Mouse (Mus musculus) frontal cortex, postnatal 25 days (tissue): ENCODE results near the gene Abl1.

ENCODE experiments used
- DNase-seq, 2 experiments: peaks; one replicate each; pipeline ENCODE4 v3.0.0; 2022; ENCODE audit warnings: low spot score in 2 of 2

Abl1 gene

DNA sequence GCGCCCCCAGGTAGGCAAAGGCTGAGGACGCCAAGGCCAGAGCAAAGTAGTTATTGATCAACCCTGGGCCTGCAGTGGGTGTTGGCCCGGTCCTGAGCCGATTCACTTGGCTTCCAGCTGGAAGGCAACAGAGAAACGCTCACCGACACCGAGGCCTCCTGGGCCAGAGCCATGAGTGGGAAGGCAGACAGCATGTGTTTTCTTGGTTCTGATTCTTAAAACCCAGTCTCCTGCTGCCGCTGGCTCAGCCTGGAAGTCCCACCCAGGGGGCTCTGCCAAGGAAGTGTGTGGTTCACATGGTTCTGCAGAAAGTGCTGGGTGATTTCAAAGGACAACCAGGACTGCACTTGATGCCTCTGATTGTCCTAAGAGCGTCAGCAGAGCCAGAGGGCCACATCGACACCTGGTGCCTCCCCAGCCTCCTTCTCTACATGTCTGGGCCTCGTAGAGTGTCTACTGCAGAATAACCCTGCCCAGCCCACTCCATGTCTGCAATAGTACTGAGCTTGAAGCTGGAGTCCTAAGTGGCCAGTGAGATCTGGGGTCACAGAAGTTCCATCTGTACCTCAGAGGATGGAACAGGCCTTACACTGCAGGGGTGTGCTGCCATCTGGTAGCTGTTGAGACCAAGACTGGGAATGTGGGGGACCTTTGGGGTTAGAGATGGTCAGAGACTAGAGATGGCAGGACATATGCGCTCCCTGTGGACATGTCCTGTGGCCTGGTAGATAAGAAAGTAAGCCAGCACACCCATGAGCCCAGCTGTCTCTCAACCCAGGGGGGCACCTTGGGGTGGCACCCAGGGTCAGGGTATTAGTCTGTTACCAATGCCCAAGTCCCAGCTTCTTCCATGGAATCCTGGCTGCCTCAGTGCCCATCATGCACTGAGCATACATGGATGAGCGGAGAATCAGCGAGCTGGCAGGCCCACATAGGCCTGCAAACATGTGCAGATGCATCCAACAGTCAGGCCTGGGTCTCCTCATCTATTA is 138.2 kb downstream of the Abl1 start:
- DNase-seq = no peak

DNA sequence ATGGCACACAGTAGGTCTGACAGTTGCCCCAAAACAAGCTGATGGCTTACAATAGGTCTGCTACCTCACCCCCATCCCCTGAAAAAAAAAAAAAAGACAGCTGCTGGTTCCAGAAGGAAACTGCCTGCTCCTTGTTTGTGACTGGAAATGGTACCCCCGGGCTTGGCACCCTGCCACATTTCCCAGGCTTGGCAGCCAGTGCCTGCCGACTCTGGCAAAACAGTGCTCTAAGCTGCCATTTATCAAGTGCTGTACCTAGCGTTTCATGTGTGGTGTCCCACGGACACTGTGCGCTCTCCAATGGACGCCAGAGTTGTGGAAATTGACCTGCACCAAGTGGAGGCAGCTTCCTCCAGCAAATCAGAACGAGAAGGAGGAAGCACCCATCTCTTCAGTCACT is 139.7 kb downstream of the Abl1 start:
- peak in 1 of 2 experiments; percentile 57 for DNase-seq

DNA sequence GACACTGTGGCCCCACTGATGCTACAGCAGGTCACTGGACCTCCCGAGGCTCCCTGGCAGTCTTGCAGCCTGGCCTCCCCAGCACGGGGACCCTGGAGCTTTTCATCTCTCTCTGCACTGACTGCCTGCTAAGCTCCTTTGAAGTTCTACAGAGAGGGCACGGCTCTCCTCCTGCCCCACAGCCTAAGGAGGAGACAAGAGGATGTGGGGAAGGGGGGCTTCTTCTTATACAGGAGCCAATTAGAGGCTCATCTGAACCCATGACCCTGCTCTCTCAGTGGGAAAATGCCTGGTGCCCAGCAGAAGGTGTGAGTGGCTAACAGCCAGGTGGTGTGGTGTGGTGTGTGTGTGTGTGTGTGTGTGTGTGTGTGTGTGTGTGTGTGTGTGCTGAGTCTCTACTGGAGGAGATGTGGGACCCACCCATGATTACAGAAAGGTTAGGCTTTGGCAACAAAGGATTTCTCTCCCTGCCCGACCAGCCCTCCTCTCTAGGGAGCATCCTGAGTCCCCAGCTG is 140.2 kb downstream of the Abl1 start:
- no peak for DNase-seq

DNA sequence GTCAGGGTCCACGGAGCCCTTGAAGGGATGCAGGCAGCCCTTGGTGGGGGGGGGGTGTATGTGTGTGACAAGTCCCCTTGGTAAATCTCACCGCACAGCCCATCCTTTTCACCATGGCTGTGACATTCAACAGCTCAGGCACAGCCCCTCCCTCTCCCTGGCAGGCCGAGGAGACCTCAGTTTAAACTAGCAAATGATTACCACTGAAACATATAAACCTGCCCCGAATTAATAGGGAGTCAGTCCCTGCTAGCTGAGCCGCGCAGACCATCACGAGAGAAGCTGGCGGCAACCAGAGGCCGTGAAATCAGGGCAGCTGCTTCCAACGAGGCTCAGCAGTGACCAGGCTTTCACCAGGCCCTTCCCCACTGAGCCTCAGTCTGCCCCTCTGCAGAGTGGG is 147.9 kb downstream of the Abl1 start:
- DNase-seq = no peak

DNA sequence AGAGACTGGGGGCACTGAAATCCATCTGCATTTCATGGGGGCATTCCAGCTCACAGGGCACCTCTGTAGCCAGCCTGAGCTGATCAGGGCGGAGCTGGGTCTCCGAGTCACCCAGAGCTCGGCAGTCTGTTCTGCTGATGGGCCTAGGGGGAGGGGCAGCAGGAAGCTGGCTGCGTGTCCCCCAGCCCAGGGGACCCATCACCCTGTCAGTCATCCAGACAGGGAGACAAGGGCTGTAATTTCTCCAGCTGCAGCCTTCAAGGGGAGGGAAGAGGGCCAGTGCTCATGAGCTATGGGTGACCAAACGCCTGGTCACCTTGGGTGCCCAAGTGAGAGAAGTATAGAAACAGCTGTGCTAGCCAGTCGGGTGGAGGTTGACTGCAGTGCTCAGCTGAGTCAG is 148.8 kb downstream of the Abl1 start:
- no peak for DNase-seq

DNA sequence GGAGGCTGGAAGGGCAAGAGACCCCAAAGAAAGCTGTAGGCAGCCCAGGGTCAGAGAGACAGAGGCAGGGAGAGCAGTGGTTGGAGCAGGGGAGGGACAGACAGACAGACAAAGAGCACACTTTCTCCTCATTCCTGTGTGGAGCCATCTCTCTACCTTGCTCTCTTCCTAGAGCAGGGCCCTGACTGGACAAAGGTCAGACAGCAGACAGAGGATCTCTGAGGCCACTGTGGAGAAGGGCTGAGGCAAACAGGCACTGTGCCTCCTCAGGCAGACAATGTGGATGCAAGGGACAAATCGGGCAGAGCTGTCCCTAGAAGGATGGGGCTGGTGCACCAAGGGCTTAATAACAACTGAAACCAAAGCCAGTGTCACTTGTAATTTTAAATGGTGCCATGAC is 150.7 kb downstream of the Abl1 start:
- no peak for DNase-seq

DNA sequence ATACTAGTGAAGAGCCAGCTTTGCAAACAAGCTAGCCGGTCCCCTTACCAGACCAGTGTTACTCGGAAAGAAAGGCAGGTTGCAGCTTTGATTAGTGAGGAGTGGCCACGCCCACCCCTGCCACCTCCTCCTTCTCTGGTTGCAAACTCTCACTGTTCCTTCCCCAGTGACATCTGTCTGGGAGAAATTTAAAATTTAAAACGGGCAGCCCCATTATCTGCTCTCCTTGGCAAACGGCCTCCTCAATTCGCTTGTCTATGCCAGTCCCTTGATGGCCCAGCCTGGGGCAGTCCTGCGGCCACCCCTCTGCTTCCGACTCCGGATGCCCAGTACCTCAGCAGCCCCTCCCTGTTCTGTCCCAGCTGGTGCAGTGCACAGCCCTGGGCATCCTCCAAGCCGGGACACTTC is 156.6 kb downstream of the Abl1 start:
- DNase-seq = no peak

DNA sequence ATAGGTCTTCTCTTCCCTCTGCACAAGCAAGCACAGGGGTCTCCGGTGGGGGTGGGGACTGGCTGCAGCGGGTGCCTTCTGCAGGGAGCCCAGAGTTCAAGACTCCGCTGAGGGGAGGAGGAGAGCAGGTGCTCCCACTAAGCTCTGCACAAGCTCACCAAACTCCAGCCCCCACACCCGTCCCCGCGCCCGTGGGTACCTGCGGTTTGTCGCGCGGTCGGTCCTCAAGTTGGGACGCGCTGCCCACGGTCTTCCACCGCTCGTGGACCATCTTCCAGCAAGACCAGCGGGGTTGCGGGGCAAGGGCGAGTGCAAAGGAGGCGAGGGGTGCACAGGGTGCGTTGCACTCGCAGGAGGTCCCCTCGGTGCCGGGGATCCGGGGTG is 157.3 kb downstream of the Abl1 start:
- DNase-seq = no peak

DNA sequence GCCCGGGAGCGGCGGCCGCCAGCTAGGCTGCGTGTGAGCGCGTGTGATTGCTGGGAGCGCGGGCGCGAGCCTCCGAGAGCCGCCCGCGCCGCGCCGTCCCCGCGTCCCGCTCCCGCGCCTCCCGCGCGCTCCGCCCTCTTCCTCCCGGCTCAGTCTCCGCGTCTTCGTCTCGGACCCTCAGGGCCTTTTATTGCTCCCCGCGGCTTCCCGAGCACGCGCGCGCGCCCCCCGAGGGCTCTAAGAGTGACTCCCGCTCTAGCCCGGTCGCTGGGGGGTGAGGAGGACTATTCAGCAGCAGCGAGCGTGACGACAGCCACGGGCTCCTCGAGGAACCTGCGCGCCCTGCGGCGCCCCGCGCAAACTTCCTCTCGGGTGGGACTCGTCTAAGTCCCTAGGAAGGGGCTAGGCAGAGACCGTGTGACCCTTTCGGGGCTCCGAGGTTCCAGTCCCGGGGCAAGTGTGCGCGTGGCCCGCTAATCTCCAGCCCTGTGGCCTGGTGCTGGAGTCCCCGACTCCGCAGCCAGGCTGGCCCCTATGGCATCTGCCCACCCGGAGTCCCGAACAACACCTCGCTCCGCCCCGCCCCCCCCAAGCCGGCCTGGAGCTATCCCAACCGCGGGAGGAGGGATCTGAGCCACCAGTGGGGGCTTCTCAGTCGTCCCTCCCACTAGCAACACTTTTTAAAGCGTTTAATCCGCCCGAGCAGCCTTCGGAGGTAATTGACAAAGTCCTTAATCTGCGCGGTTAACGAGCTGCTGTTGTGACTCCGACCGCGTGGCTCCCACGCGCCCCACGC is 157.9 kb downstream of the Abl1 start, which contains the start of gene Fibcd1:
Gene Fibcd1, minus strand, starts transcription at position 110 of the 796 bp plus-strand sequence.
- no peak for DNase-seq

DNA sequence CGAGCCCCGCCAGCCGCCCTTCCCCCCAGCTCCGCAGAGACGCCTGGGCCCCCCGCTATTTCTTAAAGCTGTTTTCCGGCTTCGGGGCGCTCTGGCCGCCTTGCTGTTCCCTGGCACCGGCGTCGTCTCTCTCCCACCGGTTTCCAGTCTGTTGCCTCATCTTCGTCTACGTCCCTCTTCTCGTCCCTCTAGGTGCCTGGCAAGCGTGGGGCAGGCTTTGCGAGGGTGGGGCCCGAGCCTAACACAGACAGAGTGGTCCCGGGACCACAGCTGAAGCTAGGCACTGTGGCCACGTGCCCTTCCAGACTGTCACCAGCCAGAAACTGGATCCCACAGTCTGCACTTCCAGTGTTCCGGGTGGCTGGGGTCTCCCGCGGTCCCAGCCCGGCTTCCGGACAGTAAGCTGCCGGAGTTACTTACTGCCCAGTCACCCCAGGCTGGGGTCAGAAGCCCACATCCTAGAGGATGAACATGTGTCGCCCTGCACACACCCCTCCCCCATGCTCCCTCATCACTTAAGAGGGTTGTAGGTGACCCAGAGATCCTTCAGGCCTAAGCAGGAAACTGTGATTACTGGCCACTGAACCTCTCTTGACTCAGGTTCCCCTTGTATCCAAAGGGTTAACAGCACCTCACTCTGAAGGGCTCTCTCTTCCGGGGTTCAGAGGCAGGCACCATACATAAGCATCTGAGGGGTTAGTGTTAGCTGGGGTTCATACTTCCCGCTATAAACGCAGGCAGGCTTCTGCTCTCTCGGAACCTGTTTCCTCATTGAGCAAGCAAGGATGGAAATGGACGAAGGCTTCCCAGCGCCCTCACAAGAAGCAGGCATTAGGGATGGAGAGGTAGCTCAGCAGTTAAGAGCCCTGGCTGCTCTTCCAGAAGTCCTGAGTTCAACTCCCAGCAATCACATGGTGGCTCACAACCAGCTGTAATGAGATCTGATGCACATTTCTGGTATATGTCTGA is 158.8 kb downstream of the Abl1 start:
- no peak for DNase-seq

DNA sequence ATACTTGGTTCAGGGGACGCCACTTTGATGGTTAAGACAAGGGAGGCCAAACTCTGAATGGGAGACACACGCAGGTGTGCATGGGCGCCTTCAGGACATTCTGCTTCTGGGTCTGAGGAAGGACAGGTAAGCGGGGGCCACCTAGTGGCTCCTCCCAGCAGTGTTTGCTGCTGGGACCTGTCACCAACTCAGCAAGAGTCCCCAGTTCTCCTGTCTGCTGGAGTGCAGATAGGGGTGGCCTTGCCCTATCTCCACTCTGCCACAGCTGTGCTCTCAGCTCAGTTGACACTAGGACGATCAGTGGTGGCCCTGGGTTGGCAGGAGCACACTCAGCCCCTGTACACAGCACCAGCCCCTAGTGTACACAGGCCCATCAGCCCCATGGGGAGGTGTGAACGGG is 159.7 kb downstream of the Abl1 start:
- no peak for DNase-seq

DNA sequence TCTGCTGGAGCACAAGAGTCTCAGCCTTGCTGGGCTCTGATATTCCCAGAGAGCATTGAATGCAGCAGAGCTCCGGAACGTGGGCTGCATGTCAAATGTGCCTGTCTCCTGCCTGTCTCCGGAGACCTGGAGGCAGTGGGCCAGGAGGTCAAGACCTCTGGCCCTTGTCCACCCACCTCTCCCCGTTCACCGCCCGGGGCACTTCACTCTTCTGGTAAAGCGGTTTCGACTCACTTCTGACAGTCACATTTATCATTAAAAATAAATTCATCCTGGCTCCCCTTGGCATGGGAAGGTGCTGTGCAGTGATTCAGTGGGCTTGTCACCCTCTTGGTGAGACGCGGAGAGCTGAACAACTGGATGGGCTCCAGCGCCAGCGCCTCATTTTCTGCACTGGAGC is 162.0 kb downstream of the Abl1 start:
- no peak for DNase-seq
